Mouse (Mus musculus) ES-Bruce4 (cell line): ENCODE measurements at regions not wholly inside any gene's neighbourhood (a gene's known extent, or its start where the extent isn't known, plus 50 kb on each side); places are given as distances from the start of the nearest gene placed in this dataset.

Experiments used
- H3K27ac ChIP-seq: 2 replicates; pipeline ENCODE4 v1.5.1; 2012; ENCODE audit warnings: low read length, inconsistent platforms; ENCODE audit not compliant: insufficient read depth
- H3K27me3 ChIP-seq: 2 replicates; pipeline ENCODE4 v1.6.1; 2012; ENCODE audit warnings: mild to moderate bottlenecking, low read length, inconsistent platforms; ENCODE audit not compliant: control insufficient read depth, poor library complexity, insufficient read depth, severe bottlenecking
- H3K36me3 ChIP-seq: 2 replicates; pipeline ENCODE4 v1.6.1; 2012; ENCODE audit warnings: inconsistent platforms, mild to moderate bottlenecking, low read length, moderate library complexity; ENCODE audit not compliant: control insufficient read depth, poor library complexity, insufficient read depth, severe bottlenecking
- H3K4me1 ChIP-seq: one replicate; pipeline ENCODE4 v1.8.1; 2011; ENCODE audit warnings: low read length; ENCODE audit not compliant: control insufficient read depth, insufficient read depth
- H3K4me3 ChIP-seq: 2 replicates; pipeline ENCODE4 v1.5.1; 2011; ENCODE audit warnings: low read depth, mild to moderate bottlenecking, low read length
- H3K9ac ChIP-seq: 2 replicates; pipeline ENCODE4 v1.6.1; 2012; ENCODE audit warnings: low read depth, mild to moderate bottlenecking, inconsistent platforms; ENCODE audit not compliant: poor library complexity, severe bottlenecking
- H3K9me3 ChIP-seq: replicated peaks from 2 replicates; pipeline ENCODE4 v1.6.1; 2012; ENCODE audit warnings: mild to moderate bottlenecking, low read length, inconsistent platforms; ENCODE audit not compliant: control insufficient read depth, poor library complexity, insufficient read depth, severe bottlenecking
- CTCF ChIP-seq: IDR thresholded peaks from one replicate; pipeline ENCODE4 v1.8.1; 2011; ENCODE audit warnings: low read depth, low read length
- EP300 ChIP-seq: IDR thresholded peaks from 2 replicates; pipeline ENCODE4 v1.6.1; 2011; ENCODE audit warnings: low read depth, low read length; ENCODE audit not compliant: insufficient read depth
- POLR2A ChIP-seq: IDR thresholded peaks from one replicate; pipeline ENCODE4 v1.8.1; 2011; ENCODE audit warnings: low read length; ENCODE audit not compliant: insufficient read depth

DNA sequence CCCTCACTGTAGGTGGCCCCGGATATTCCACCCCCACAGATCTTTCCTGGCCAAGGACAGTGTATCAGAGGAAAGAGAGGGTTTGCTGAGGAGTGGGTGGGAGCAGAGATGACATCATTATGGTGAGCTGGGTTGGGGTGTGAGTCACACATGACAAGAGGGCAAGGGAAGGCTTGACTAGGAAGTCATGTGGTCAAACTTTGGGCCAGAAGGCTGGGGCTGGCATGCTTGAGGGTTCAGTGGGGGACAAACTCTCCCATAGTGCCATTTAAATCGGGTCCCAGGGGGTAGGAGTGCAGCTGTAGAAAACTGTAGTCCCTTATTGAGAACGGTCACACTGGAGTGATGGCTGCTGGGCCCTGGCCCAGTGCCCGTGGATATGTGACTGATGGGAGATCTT, 67.1 kb upstream of the Laptm4a start:
- H3K9ac ChIP-seq, result no peak overlapping the region
- H3K9me3 ChIP-seq, result no peaks in the 10 kb centered on the region
- H3K4me1 ChIP-seq, result no peaks in the 10 kb centered on the region
- H3K36me3 ChIP-seq, result no peaks in the 10 kb centered on the region
- H3K27ac ChIP-seq, result no peak overlapping the region
- no peak overlapping the region for H3K4me3 ChIP-seq
- no peaks in the 10 kb centered on the region for H3K27me3 ChIP-seq
- TF ChIP-seq EP300, result no peak
- no peak for TF ChIP-seq POLR2A
- TF ChIP-seq CTCF, result no peak

GRCm38 (mm10) chr12:8855119-8855518, 66.3 kb upstream of the Laptm4a start:
- Histone ChIP-seq H3K36me3 (no peaks in the 10 kb centered on the region), H3K27me3 (no peaks in the 10 kb centered on the region), H3K9me3 (no peaks in the 10 kb centered on the region), H3K4me3 (no peak overlapping the region), H3K27ac (no peak overlapping the region), H3K9ac (no peak overlapping the region), H3K4me1 (no peaks in the 10 kb centered on the region)
- TF ChIP-seq EP300, result no peak
- TF ChIP-seq CTCF, result no peak
- TF ChIP-seq POLR2A, result no peak

- H3K4me3 ChIP-seq, result no peak overlapping the region
- H3K27ac ChIP-seq, result no peak overlapping the region
- H3K9me3 ChIP-seq, result no peaks in the 10 kb centered on the region
Measured at GRCm38 (mm10) chr12:8856051-8856543, 65.4 kb upstream of the Laptm4a start.

GRCm38 (mm10) chr12:8857308-8857707, 64.2 kb upstream of the Laptm4a start:
- H3K27me3 ChIP-seq, result no peaks in the 10 kb centered on the region
- H3K4me1 ChIP-seq, result no peaks in the 10 kb centered on the region
- no peak overlapping the region for H3K4me3 ChIP-seq
- H3K9me3 ChIP-seq, result no peaks in the 10 kb centered on the region
- TF ChIP-seq CTCF (peak; percentile 61), EP300 (no peak)
- peak overlapping the region; percentile 49; the same call in 1 of the 2 replicates for H3K9ac ChIP-seq
- H3K27ac ChIP-seq, result no peak overlapping the region
- no peaks in the 10 kb centered on the region for H3K36me3 ChIP-seq

More at GRCm38 (mm10) chr12:8856051-8856543, 65.4 kb upstream of the Laptm4a start:
- Histone ChIP-seq H3K27me3 (no peaks in the 10 kb centered on the region), H3K4me1 (no peaks in the 10 kb centered on the region), H3K36me3 (no peaks in the 10 kb centered on the region), H3K9ac (no peak overlapping the region)
- no peak for TF ChIP-seq CTCF
- TF ChIP-seq POLR2A, result no peak
- no peak for TF ChIP-seq EP300

- no peaks in the 10 kb centered on the region for H3K9me3 ChIP-seq
- H3K27me3 ChIP-seq, result no peaks in the 10 kb centered on the region
- H3K36me3 ChIP-seq, result no peaks in the 10 kb centered on the region
- no peak overlapping the region for H3K27ac ChIP-seq
- TF ChIP-seq CTCF, result no peak
- TF ChIP-seq POLR2A, result no peak
- TF ChIP-seq EP300, result no peak
- H3K4me1 ChIP-seq, result no peaks in the 10 kb centered on the region
- no peak overlapping the region for H3K4me3 ChIP-seq
- H3K9ac ChIP-seq, result no peak overlapping the region
Measured at GRCm38 (mm10) chr12:8858748-8859147, 62.7 kb upstream of the Laptm4a start.

DNA sequence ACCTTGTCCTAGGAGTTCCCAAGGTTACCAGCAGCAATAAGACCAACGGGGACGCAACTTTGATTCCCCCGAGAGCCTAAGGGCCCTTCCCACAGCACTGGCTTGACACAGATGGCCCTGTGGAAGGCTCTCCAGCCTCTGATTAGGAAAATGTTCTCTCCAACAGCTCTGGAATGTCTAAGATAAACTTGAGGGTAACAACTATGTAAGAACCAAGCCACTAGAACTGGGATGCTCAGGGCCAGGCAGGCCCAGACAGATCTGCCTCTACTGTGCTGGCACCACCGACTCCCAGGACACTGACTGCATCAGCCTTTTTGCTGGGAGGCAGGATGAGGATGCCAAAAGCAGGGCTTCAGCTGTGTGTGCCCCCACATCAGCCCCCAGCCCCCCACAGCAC, 61.9 kb upstream of the Laptm4a start:
- no peak overlapping the region for H3K9ac ChIP-seq
- no peak for TF ChIP-seq POLR2A
- TF ChIP-seq EP300, result no peak
- no peak for TF ChIP-seq CTCF
- H3K27me3 ChIP-seq, result no peaks in the 10 kb centered on the region
- no peaks in the 10 kb centered on the region for H3K9me3 ChIP-seq
- no peak overlapping the region for H3K27ac ChIP-seq
- H3K36me3 ChIP-seq, result no peaks in the 10 kb centered on the region
- no peaks in the 10 kb centered on the region for H3K4me1 ChIP-seq
- H3K4me3 ChIP-seq, result no peak overlapping the region
